Mouse (Mus musculus): ENCODE measurements at regions not wholly inside any gene's neighbourhood (a gene's known extent, or its start where the extent isn't known, plus 50 kb on each side); places are given as distances from the start of the nearest gene placed in this dataset.

GRCm38 (mm10) chr3:149294445-149294844 is 304.1 kb upstream of the Adgrl2 start:
- TF ChIP-seq IRF4 (IDR thresholded peaks at IDR 0.05; ENCODE audit: low read depth, low read length) (no peak), CTCF (conservative IDR thresholded peaks at IDR 0.05 in 1 of 2, IDR thresholded peaks at IDR 0.05 in 1 of 2; ENCODE audit: low read depth in 2 of 2, low read length in 2 of 2) (no peak), EP300 (IDR thresholded peaks at IDR 0.05; ENCODE audit: low read length) (no peak), MAX (IDR thresholded peaks at IDR 0.05; ENCODE audit: low read length) (no peak), BHLHE40 (IDR thresholded peaks at IDR 0.05; ENCODE audit: low read depth, low read length) (no peak), MAZ (IDR thresholded peaks at IDR 0.05; ENCODE audit: low read depth, low read length) (no peak), HCFC1 (IDR thresholded peaks at IDR 0.05; ENCODE audit: low read depth, low read length) (no peak), TCF12 (IDR thresholded peaks at IDR 0.05; ENCODE audit: low read depth, low read length) (no peak)
